Mouse (Mus musculus) gastrocnemius, postnatal 14 days (tissue): ENCODE data around the gene Kit. TPM values are rescaled to one million over a fixed set of nuclear protein-coding genes. Genes with fewer than 3 reads are reported as not detected.

ENCODE experiments used
- DNase-seq: peaks from one replicate; pipeline ENCODE4 v3.0.0; 2021; ENCODE audit warnings: mixed read lengths
- intact Hi-C: fragments of 180-260 bp; cut with DNase I; formaldehyde crosslinking; loops from one replicate; pipeline ENCODE4 v1.15.1; 2025; ENCODE audit warnings: low total_unique reads
- total RNA-seq, 2 experiments: library from RNA; stranded (reverse); gene quantifications; 2 replicates each; pipeline ENCODE4 v1.2.3; 2021

Kit gene
- total RNA-seq, 2 experiments from 2014 or later: 3.1 to 3.9 TPM

GRCm38 (mm10) chr5:75625059-75625458, 50.3 kb downstream of the Kit start:
- DNase-seq: no peak
- intact Hi-C loops: no loop called here

- intact Hi-C loops: no loop called here
- DNase-seq: no peak
These were observed 51.6 kb downstream of the Kit start for GRCm38 (mm10) chr5:75626284-75626683.

DNA sequence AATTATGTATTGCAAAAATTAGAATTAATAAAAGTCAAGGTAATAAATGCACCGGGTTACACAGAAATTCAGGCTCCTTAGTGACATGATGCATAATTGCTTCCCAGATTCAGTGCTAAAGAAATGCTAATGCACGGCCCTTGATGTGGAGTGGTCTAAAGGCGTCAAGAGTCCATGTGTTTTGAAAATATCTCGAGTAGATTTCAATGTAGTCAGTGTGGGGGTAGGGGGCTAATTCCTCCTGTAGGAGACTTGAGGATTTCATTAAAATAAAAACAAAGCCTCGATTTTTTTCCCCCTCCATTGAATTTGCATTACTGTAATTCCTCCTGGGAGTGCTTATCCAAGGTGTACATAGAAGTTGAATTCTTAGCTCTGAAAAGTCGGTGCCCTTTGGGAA, 52.0 kb downstream of the Kit start:
- intact Hi-C loops: no loop called here
- no peak for DNase-seq

GRCm38 (mm10) chr5:75632257-75632656, 57.5 kb downstream of the Kit start:
- DNase-seq: no peak
- intact Hi-C loops: no loop called here

- no peak for DNase-seq
These were observed 58.3 kb downstream of the Kit start for GRCm38 (mm10) chr5:75632846-75633640.

DNA sequence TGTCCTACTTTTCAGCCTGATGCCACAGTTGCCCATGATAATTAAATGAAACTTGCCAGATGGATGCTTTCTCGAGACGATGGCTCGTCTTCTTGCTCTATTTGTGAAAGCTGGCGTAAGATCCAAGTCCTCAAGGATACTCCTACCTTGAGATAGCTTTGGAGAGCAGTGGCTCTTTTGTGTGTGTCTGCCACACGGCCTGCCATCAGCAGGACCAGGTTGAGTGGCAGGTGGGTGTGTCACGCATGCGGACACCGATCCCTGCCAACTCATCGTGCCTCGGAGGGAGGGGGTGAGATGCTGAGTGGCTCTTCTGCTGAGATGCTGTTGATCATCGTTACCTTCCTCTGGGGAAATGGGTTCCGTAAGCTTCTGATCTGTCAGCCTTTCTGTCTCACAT, 60.7 kb downstream of the Kit start:
- DNase-seq: no peak
- intact Hi-C loops: no loop called here

More at GRCm38 (mm10) chr5:75632846-75633640, 58.3 kb downstream of the Kit start:
- intact Hi-C loops: no loop called here

DNA sequence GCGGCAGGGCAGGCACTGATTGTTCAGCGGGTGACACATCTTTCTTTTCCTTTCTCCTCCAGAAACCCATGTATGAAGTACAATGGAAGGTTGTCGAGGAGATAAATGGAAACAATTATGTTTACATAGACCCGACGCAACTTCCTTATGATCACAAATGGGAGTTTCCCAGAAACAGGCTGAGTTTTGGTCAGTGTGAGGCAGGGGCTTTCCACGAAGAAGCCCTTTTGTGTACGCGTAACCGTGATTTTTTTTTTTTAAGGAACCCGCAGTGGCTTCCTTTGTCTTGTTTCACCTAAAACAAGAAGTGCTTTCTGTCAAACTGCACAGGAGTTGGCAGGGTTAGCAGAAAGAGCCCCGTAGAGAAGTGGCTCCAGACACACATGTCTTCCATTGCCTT, 65.9 kb downstream of the Kit start:
- no peak for DNase-seq
- intact Hi-C loops: no loop called here

- DNase-seq: no peak
- intact Hi-C loops: no loop called here
These were observed 72.3 kb downstream of the Kit start for GRCm38 (mm10) chr5:75647046-75647445.

DNA sequence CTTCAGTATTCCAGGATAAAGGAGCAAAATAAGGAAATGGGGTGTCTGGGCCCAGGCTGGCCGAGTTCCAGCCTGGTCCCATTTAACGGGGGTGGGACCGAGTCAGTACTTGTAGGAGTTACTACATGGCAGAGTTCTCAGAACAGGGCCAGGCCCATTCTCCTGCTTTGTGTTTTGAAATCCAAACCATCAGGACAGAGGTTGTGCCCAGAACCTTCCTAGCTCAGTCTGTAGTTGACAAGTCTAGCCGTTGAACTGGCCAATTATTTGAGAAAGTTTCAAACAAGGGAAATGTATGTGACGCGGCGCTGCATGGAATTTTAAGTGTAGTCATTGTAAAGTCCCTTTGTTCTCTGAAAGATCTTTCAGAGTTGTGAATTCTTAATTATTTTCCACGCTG, 75.8 kb downstream of the Kit start:
- intact Hi-C loops: no loop called here
- no peak for DNase-seq

DNA sequence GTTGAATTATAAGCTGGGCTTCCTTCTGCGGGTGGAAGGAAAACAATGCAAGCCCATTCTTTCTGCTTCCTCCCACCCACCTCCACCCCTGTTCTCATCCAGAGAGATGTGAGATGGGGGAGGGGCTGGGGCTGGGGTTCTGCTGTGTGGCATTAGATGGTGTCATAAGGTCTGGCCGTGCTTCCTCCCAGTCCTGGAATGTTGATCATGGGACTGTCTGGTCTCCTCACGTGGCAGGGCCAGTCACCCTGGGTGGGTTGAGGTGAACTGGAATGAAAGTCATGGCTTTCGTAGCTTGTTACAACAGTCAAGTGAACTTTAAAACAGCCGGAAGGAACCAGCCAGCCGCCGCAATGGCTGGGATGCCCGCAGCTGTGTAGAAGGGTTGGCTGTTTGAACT, 78.7 kb downstream of the Kit start:
- intact Hi-C loops: no loop called here
- DNase-seq: no peak

GRCm38 (mm10) chr5:75658575-75658974, 83.9 kb downstream of the Kit start:
- DNase-seq: no peak
- intact Hi-C loops: no loop called here

- DNase-seq: no peak
- intact Hi-C loops: no loop called here
These were observed 85.6 kb downstream of the Kit start for GRCm38 (mm10) chr5:75660342-75660741.

DNA sequence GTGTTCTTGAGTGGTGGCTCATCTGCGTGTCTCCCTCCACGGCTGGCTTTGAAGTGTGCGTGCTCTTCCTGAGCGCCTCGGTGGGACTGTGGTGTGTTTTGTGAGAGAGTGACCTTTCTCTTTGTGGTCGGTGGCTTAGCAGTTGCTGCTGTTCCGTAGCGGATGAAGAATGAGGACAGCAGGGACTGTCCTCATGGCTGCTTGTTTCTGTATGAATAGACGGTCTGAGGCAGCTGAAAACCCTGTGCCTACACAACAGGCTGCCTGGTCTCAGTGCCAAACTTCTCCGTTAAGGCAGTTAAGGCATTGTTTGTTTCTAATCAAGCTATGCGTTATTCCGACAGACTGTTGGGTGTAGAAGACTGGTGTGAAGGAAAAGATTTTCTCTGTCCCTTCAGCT, 87.8 kb downstream of the Kit start:
- intact Hi-C loops: no loop called here
- no peak for DNase-seq

DNA sequence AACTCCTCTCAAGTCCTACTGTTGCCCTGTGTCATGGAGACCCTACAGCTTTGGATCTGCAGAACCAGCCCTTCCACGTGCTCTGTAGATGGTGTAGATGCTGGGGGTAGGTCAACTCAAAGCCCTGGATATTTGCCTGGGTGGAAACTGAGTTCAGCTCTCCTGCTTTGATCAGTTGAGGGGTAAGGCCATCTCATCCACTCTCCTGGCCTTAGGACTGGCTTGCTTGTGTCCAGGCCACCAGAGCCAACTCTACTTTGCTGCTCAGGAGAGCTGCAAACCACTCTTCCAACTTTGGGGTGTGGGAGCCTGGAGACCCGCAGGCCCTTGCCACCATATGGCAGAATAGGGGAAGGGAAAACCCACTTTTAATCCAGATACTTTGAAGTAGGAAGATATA, 89.1 kb downstream of the Kit start:
- intact Hi-C loops: no loop called here
- DNase-seq: no peak

- no peak for DNase-seq
- intact Hi-C loops: no loop called here
These were observed 92.4 kb downstream of the Kit start for GRCm38 (mm10) chr5:75667083-75667482.

GRCm38 (mm10) chr5:75671136-75671788, 96.5 kb downstream of the Kit start:
- intact Hi-C loops: no loop called here
- no peak for DNase-seq

DNA sequence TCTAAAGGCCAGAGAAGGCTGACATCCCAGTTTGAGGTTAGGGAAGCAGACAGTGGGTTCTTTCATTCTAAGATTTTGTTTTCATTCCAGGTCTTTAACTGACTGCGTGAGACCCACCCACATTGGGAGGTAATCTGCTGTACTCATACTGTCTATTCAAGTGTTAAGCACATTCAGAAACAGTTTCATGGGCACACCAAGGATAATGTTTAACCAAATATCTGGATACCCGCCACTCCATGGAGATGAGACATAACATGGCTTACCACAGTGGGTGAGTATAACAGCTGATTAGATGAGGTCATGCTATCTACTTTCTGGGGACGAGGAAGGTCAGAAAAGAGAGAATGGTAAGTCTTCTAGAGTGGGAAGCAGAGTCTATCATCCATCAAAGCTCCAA, 101.3 kb downstream of the Kit start:
- DNase-seq: no peak
- intact Hi-C loops: no loop called here

GRCm38 (mm10) chr5:75679896-75680295, 105.2 kb downstream of the Kit start:
- DNase-seq: no peak
- intact Hi-C loops: no loop called here

DNA sequence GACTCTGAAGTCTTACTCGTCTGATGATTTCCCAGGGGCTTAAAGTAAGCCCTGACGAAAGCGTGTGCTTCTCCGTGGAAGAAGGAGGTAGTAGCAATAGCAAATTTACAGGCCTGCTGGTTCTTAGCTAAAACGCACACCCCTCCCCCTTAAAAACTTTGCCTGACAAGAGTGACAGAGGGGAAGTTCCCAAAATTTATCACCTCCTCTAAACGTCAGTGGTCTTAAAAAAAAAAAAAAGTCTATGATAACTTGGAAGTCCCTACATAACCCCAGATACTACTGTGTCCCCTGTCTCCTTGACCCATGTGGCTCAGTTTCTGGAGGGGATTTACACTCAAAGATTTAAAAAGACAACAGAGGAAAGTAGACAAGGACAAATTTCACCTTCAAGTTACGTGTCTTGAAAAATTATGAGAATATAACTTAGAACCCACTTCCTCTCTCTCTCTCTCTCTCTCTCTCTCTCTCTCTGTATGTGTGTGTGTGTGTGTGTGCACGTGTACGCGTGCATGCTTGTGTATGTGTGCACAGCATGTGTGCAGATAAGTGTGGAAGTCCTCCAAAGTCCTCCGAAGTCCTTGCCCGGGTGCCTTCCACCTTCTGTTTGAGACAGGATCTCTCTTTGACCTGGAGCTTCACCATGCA, 120.6 kb downstream of the Kit start:
- DNase-seq: no peak

GRCm38 (mm10) chr5:75696960-75697359, 122.2 kb downstream of the Kit start:
- no peak for DNase-seq
- intact Hi-C loops: no loop called here

More for the DNA sequence above, 120.6 kb downstream of the Kit start:
- intact Hi-C loops: no loop called here

- intact Hi-C loops: no loop called here
- no peak for DNase-seq
These were observed 123.8 kb downstream of the Kit start for GRCm38 (mm10) chr5:75698556-75698955.
